Mouse (Mus musculus): ENCODE measurements around the gene Grm1.

The Grm1 gene

DNA sequence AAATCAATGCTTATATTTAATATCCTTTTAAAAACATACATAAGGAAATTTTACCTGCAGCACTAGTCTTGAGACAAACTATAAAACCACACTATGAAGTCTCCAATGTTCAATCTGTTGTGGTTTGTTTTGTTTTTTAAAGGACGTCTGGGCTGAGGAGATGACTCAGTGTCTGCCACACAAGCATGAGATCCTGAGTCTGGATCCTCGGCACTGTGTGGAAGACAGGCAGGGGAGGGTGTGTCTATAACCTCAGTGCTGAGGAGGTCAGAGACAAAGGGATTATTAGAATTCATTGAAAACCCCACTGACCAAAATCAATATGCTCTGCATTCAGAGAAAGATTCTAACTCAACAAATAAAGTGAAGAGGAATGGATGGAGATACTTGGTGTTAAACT lies 110.8 kb downstream of the Grm1 start:
- in situ Hi-C loops (cut with MboI, MseI): no loop called here

DNA sequence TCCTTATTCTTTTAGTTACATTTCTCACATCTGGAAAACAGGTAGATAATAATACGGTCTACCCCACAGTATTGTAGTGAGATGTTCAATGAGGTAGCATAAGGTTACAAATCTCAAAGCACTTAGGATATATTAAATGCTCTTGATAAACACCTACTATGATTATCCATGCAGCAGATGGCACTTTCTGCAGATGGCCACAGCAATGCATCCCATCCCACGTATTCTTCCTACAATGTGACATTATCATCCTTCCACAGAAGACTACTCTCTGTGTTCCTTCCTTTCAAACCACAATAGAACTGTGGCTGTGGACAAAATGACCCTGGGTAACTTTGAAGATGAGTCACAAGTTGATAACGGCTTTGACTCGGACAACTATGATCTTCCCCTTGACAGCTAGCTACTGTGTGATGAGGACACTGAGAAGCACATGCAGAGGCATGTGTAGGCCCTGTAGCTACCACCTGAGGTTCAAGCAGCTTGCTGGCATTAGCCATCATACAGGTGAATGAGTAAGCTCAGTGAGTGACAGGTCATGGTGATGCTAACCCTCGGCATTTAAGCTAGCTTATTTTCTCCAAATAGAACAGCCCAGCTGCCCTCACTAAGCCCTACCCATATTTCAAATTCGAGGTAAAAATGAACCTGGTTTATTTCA lies 117.5 kb downstream of the Grm1 start:
- in situ Hi-C loops (cut with MboI, MseI): no loop called here

DNA sequence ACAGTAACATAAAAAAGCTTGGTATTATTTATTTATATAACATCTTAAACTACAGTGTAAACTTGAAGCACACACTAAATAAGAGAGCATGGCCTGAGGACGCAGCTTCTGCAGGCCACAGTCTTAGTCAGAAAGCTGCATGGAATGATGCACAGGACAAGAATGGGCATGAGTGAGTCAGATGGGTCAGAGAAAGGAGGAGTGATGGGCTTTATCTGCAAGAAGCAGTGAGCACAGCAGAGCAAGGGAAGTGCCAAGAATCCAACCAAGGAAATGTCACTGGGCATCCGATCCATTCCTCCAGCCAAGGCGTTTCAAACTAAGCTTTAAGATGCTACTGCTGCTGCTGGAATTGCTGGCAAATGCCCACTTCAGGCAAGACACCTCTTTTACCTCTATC lies 131.6 kb downstream of the Grm1 start:
- in situ Hi-C loops (cut with MboI, MseI): no loop called here

- in situ Hi-C loops (cut with MboI, MseI): no loop called here
These were observed 133.0 kb downstream of the Grm1 start for GRCm38 (mm10) chr10:10949172-10949571.

GRCm38 (mm10) chr10:10947531-10947930 lies 134.6 kb downstream of the Grm1 start:
- in situ Hi-C loops (cut with MboI, MseI): no loop called here

GRCm38 (mm10) chr10:10944003-10944402 lies 138.2 kb downstream of the Grm1 start:
- in situ Hi-C loops (cut with MboI, MseI): no loop called here

- in situ Hi-C loops (cut with MboI, MseI): no loop called here
These were observed 139.9 kb downstream of the Grm1 start for GRCm38 (mm10) chr10:10942248-10942647.

GRCm38 (mm10) chr10:10935806-10936205 lies 146.3 kb downstream of the Grm1 start:
- in situ Hi-C loops (cut with MboI, MseI): loop anchor here (10.0 kb wide), 1 partner anchor 1321 kb away; no protein-coding TSS in a partner anchor

DNA sequence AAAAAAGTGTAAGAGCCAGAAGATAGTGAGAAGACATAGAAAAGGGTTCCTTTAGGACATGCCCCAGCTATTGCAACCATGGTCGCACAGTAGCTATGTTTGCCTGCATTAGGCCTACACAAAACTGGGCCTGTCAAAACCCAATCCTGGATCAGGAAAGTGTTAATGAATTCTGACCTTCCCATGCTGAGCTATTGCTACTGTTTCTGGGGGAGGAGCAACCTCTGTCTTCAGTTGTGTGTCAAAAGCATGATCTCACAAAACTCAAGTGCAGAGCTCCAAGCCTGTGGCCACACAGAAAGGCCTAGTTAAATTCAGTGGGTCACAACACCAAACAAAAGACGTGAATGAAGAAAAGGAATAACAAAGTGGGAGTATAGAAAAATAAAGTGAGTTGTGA lies 152.5 kb downstream of the Grm1 start:
- in situ Hi-C loops (cut with MboI, MseI): loop anchor here (10.0 kb wide), 2 partner anchors 1315 to 1435 kb away; no protein-coding TSS in a partner anchor

DNA sequence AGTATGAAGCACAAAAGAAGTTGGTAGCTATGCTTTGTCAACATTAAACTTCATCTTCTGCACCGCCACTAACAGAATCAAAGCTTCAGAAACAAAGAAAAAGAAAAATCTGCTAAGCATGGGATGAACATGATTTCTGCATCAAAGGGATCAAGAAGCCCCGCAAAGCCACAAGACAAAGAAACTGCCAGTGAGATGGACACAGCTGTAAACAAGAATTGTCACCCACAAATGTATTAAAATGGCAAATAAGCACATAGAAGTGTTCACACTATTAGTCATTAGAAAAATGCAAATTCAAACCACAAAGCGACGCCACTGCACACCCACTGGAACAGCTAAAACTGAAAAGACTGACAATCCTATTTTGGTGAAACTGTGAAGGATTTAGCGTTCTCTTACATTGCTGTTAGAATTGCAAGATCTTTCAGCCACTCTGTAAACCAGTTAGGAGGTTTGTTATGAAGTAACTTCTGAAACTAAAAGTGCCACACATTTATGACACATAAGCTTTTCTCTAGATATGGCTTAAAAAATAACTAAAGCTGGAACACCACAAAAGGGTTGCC lies 153.3 kb downstream of the Grm1 start:
- in situ Hi-C loops (cut with MboI, MseI): loop anchor here (10.0 kb wide), 1 partner anchor 1434 kb away; no protein-coding TSS in a partner anchor

DNA sequence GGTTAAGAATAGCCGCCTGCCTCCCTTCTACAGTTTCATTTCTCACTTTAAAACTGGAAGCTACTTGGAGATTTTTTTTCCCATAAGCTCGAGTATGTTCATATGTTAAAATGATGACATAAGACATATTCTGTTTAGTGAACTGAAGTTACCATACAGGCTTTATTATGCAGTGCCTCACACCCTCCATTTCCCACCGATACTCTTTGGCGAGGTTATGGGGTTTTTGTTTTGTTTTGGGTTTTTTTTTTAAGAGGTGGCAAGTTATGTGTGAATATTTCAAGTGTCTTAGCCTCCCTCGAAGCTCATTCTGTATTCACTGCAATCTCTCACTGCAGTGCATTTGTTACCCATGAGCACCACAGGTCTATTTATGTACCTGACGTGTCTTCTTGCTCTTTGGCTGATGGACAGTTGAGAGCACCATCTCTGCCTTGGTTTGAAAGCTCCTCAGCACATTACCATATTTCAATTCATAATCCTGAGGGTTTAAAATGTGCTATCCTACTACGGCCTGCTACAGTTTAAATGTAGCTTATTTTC lies 164.2 kb downstream of the Grm1 start:
- in situ Hi-C loops (cut with MboI, MseI): no loop called here

GRCm38 (mm10) chr10:10913621-10914020 lies 168.5 kb downstream of the Grm1 start:
- in situ Hi-C loops (cut with MboI, MseI): no loop called here

DNA sequence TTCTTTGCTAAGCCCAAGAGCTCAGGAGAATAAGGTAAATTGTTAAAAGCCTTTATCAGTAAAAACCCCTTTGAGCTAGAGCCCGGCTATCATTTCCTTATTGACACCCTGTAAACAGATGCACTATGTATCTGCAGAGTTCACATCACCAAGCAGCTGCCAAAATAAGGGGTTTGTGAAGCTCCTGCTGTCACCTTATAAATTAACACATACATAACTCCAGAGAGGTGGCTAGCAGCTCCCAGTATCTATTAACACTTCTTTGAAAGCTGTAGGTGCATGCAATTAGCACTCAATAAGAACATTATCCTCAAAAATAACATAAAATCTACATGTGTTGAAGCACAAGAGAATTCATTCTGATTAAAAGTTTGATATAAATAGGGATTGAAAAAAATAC lies 191.9 kb downstream of the Grm1 start:
- in situ Hi-C loops (cut with MboI, MseI): no loop called here

GRCm38 (mm10) chr10:10888521-10888920 lies 193.6 kb downstream of the Grm1 start:
- in situ Hi-C loops (cut with MboI, MseI): no loop called here

GRCm38 (mm10) chr10:10884992-10885391 lies 197.2 kb downstream of the Grm1 start:
- in situ Hi-C loops (cut with MboI, MseI): no loop called here

DNA sequence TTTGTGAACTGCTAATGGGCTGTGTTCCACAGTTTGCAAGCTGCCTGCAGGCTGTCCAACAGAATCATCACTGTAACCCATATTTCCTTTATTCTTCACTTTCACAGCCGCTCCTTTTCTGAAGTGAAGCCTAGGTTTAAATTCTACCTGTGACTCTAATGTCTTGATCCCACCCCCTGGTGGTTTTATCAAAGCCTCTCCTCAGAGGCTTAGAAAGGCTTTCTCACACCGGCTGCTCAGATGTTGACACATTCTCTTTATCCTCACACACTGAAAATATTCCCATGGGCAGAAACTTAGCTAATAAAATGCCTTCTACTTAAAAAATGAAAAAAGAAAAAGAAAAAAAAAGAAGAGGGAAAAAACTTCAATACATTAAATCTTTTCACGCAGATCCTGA lies 210.0 kb downstream of the Grm1 start:
- in situ Hi-C loops (cut with MboI, MseI): loop anchor here (10.0 kb wide), 1 partner anchor 507 kb away; no protein-coding TSS in a partner anchor

GRCm38 (mm10) chr10:10870271-10870670 lies 211.9 kb downstream of the Grm1 start:
- in situ Hi-C loops (cut with MboI, MseI): loop anchor here (10.0 kb wide), 1 partner anchor 505 kb away; no protein-coding TSS in a partner anchor

- in situ Hi-C loops (cut with MboI, MseI): no loop called here
These were observed 215.9 kb downstream of the Grm1 start for GRCm38 (mm10) chr10:10866278-10866677.

- in situ Hi-C loops (cut with MboI, MseI): no loop called here
These were observed 217.4 kb downstream of the Grm1 start for GRCm38 (mm10) chr10:10864759-10865158.

DNA sequence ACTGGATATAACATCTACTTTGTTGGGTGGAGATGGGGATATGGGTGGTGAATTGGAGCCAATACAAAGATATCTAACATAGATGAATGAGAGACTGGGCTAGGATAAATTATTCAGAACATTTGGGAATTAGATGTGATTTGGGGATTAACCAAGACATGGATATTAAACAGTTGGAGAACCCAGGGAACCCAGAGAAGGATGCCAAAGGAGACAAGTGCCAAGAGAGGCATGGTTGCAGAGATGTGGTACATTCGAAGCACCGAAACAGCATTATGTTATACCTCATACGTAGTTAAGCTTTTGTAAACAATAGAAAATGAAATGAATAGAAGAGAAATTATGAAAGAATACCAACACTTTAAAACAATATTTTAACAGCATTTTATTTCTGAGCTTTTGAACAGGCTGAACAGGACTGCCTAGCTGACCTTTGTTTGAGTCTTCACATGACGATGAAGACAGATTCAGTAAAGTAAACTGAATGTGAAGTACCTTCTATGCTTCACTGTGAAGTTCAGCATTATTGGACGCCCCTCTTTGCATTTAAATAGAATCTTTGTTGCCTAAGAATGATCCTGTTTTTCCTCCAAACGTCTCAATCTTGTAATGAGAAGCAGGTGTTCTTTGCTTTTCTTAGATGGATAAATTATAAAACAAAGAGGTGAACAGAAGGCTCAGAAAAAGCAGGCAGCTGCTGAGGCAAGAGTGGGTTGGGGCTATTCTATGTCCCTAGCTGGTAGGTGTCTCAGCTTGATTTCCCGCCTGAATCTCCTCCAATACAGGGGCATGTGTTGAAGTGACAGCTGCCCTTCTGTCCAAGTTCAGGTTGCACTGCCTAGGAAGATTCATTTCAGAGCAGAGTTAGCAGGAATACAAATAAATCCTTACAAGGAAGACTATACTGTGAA lies 234.5 kb downstream of the Grm1 start:
- in situ Hi-C loops (cut with MboI, MseI): no loop called here

GRCm38 (mm10) chr10:10845059-10845685 lies 237.0 kb downstream of the Grm1 start:
- in situ Hi-C loops (cut with MboI, MseI): no loop called here

GRCm38 (mm10) chr10:10835406-10835805 lies 246.8 kb downstream of the Grm1 start:
- in situ Hi-C loops (cut with MboI, MseI): no loop called here

Measured in T-helper 2 cell (primary cell).